Comparison of ENCODE assay signal across 16 mouse cellular contexts in genomic region chr6:38967988-38968387, GRCm38 (mm10).
"Had no signal": no experiment of that assay in that cellular context is flagged by ENCODE, and none has a peak within 500 bp of the region (broad histone marks: within the 10 kb centered on the region; RNA-seq: fewer than 3 reads in every experiment).

No protein-coding gene starts in this region.

- DNase-seq: kidney, adult 2 months; kidney, postnatal 25 days; left cerebral cortex, postnatal 4 days; lung, adult 18-20 months; right cerebral cortex, postnatal 4 days; spleen, adult 18-20 months; thymus, postnatal 14 days had no signal

- H3K9ac ChIP-seq: intestine, embryonic 15.5 days; limb, embryonic 13.5 days; liver, embryonic 14.5 days; midbrain, embryonic 12.5 days; neural tube, embryonic 15.5 days had no signal

- H3K36me3 ChIP-seq: intestine, embryonic 15.5 days; limb, embryonic 13.5 days; midbrain, embryonic 12.5 days; neural tube, embryonic 15.5 days had no signal

- ATAC-seq: midbrain, embryonic 16.5 days had no signal

- H3K4me1 ChIP-seq: intestine, embryonic 15.5 days; midbrain, embryonic 12.5 days had no signal

- H3K27me3 ChIP-seq: intestine, embryonic 15.5 days; limb, embryonic 13.5 days; megakaryocyte, embryonic 14.5 days; midbrain, embryonic 12.5 days; neural tube, embryonic 15.5 days had no signal

- H3K9me3 ChIP-seq: intestine, embryonic 15.5 days; limb, embryonic 13.5 days; megakaryocyte, embryonic 14.5 days; midbrain, embryonic 12.5 days; neural tube, embryonic 15.5 days had no signal

- H3K27ac ChIP-seq: intestine, embryonic 15.5 days; limb, embryonic 13.5 days; midbrain, embryonic 12.5 days; neural tube, embryonic 15.5 days; stomach, postnatal 0 days had no signal

- H3K4me2 ChIP-seq: intestine, embryonic 15.5 days; limb, embryonic 13.5 days; midbrain, embryonic 12.5 days; neural tube, embryonic 15.5 days had no signal

- H3K4me3 ChIP-seq: intestine, embryonic 15.5 days; limb, embryonic 13.5 days; megakaryocyte, embryonic 14.5 days; midbrain, embryonic 12.5 days; myocyte; neural tube, embryonic 15.5 days had no signal
